Mouse (Mus musculus) limb, embryonic 12.5 days (tissue): ENCODE measurements around the gene Soat1. TPM values are rescaled to one million over a fixed set of nuclear protein-coding genes. Genes with fewer than 3 reads are reported as not detected.

Source experiments
- ATAC-seq: fragments of 200-750 bp; cut with Nextera tagmentation; 2 replicates; pipeline ENCODE4 v1.8.0; 2017; ENCODE audit warnings: low read depth, moderate TSS enrichment; ENCODE audit not compliant: insufficient number of reproducible peaks, insufficient read depth, low FRiP score, low TSS enrichment
- H3K27ac ChIP-seq: fragments of 300-500 bp; sonication (generic); 2 replicates; pipeline ENCODE4 v1.5.1; 2016; ENCODE audit warnings: mild to moderate bottlenecking, moderate library complexity
- H3K27me3 ChIP-seq: fragments of 300-500 bp; sonication (generic); 2 replicates; pipeline ENCODE4 v1.6.1; 2016; ENCODE audit warnings: mild to moderate bottlenecking, moderate library complexity
- H3K36me3 ChIP-seq: fragments of 300-500 bp; sonication (generic); 2 replicates; pipeline ENCODE4 v1.6.1; 2016; ENCODE audit warnings: mild to moderate bottlenecking, moderate library complexity
- H3K4me1 ChIP-seq: fragments of 300-500 bp; sonication (generic); replicated peaks from 2 replicates; pipeline ENCODE4 v1.6.1; 2016
- H3K4me2 ChIP-seq: fragments of 300-500 bp; sonication (generic); 2 replicates; pipeline ENCODE4 v1.6.1; 2016; ENCODE audit warnings: mild to moderate bottlenecking, moderate library complexity
- H3K4me3 ChIP-seq: fragments of 300-500 bp; sonication (generic); replicated peaks from 2 replicates; pipeline ENCODE4 v1.5.1; 2016; ENCODE audit warnings: mild to moderate bottlenecking
- H3K9ac ChIP-seq: fragments of 300-500 bp; sonication (generic); replicated peaks from 2 replicates; pipeline ENCODE4 v1.6.1; 2016; ENCODE audit warnings: mild to moderate bottlenecking, moderate library complexity
- H3K9me3 ChIP-seq: fragments of 300-500 bp; sonication (generic); 2 replicates; pipeline ENCODE4 v1.6.1; 2016; ENCODE audit warnings: mild to moderate bottlenecking, moderate library complexity
- WGBS: fragments of 180-500 bp; shearing (Covaris S2); methylation state at CpG from one replicate; pipeline ENCODE4 v1.1.7; 2016; 5-methylcytosine and 5-hydroxymethylcytosine counted together
- polyA plus RNA-seq: library from polyadenylated mRNA; unstranded; fragments of >200 nt; fragmentation: Nextera tagmentation; extraction: Ambion mirVana; gene quantifications from 2 replicates; pipeline ENCODE4 v1.2.1, GENCODE M21; 2016

Soat1 gene
- polyA plus RNA-seq, 1 experiment from 2014 or later, result 29.7 TPM

GRCm38 (mm10) chr1:156381217-156381616 is 92.9 kb downstream of the Soat1 start:
- no peak for ATAC-seq

More at GRCm38 (mm10) chr1:156381217-156381616, 92.9 kb downstream of the Soat1 start:
- no peaks in the 10 kb centered on the region for H3K9me3 ChIP-seq
- WGBS, result 94% methylated on average over 3 of the region's 3 CpGs
- H3K36me3 ChIP-seq, result no peaks in the 10 kb centered on the region
- no peak overlapping the region for H3K4me2 ChIP-seq
- no peaks in the 10 kb centered on the region for H3K4me1 ChIP-seq
- no peak overlapping the region for H3K4me3 ChIP-seq
- H3K27me3 ChIP-seq, result no peaks in the 10 kb centered on the region
- H3K27ac ChIP-seq, result no peak overlapping the region
- no peak overlapping the region for H3K9ac ChIP-seq

Other genes with a start within 250 kb of the Soat1 start
- gene Tdrd5, start 170.7 kb downstream of the Soat1 start, polyA plus RNA-seq, result 0.40 TPM in 1 of 2 replicates, not detected in the other
- not detected in 2 replicates for gene Nphs2, start 163.6 kb downstream of the Soat1 start, polyA plus RNA-seq
- gene Gm2000, start 108.3 kb downstream of the Soat1 start, polyA plus RNA-seq, result 862 and 893 TPM in 2 replicates
- gene Axdnd1, start 53.2 kb downstream of the Soat1 start, polyA plus RNA-seq, result 0.30 and 0.55 TPM in 2 replicates
- 0.33 and 0.59 TPM in 2 replicates for gene Gm10031, start 49.7 kb upstream of the Soat1 start, polyA plus RNA-seq
- 6.0 and 6.1 TPM in 2 replicates for gene Abl2, start 84.5 kb upstream of the Soat1 start, polyA plus RNA-seq
- 7.9 and 8.3 TPM in 2 replicates for gene Tor3a, start 200.0 kb upstream of the Soat1 start, polyA plus RNA-seq
- gene Fam20b, start 244.8 kb upstream of the Soat1 start, polyA plus RNA-seq, result 24.3 and 25.6 TPM in 2 replicates